Comparison of ENCODE assay signal across 8 mouse cellular contexts in genomic region chr4:111721121-111721840, GRCm38 (mm10). TPM values are rescaled to one million over a fixed set of nuclear protein-coding genes. Genes with fewer than 3 reads are reported as not detected.
DNase-seq lines count a peak whose midpoint lies in the region; ATAC-seq and TF ChIP-seq lines count a peak whose summit lies in the region.

No protein-coding gene starts in this region.

- ATAC-seq in embryonic facial prominence, embryonic 13.5 days (ENCODE audit: insufficient number of reproducible peaks, insufficient read depth, low FRiP score, low TSS enrichment, low read depth) = peak; percentile 15; the same call in 1 of the 2 replicates
- ATAC-seq in midbrain, embryonic 16.5 days = no peak

- DNase-seq in adrenal gland, postnatal 14 days = peak; percentile 39
- DNase-seq in adrenal gland, adult 2 months = no peak
- peak; percentile 23 to 29 for DNase-seq in heart, postnatal 36 days
- DNase-seq in liver, adult 2 months (ENCODE audit: extremely low read depth, low read depth, low spot score) = peak; percentile 23
- peak; percentile 63 for DNase-seq in thymus, postnatal 4 days
- DNase-seq in right cerebral cortex, postnatal 36 days (ENCODE audit: low spot score in 2 of 2) = no peak

- peak overlapping the region; percentile 84 for H3K9ac ChIP-seq in embryonic facial prominence, embryonic 13.5 days
- H3K9ac ChIP-seq in liver, adult 2 months (ENCODE audit: low read depth, low read length) = no peak overlapping the region
- 0 out of 2 replicates have a peak overlapping the region, but pooled peaks have one; percentile 14 for H3K9ac ChIP-seq in midbrain, embryonic 16.5 days (ENCODE audit: low read depth, low read length)

- WGBS in embryonic facial prominence, embryonic 13.5 days = 25% methylated on average over 4 of the region's 4 CpGs
- WGBS in liver, adult 2 months = 48% methylated on average over 4 of the region's 4 CpGs
- WGBS in midbrain, embryonic 16.5 days = 21% methylated on average over 4 of the region's 4 CpGs

- peak overlapping the region; percentile 85 for H3K27ac ChIP-seq in embryonic facial prominence, embryonic 13.5 days
- H3K27ac ChIP-seq in liver, adult 2 months (replicated peaks; ENCODE audit: insufficient read depth, low read depth, low read length) = no peak overlapping the region; the same call in 1 of the 2 replicates
- no peak overlapping the region for H3K27ac ChIP-seq in midbrain, embryonic 16.5 days (ENCODE audit: low read length)

- TF ChIP-seq POLR2A in liver, adult 2 months (IDR thresholded peaks at IDR 0.05; ENCODE audit: extremely low read depth, insufficient read depth, low read length) = no peak

- no peaks in the 10 kb centered on the region for H3K27me3 ChIP-seq in embryonic facial prominence, embryonic 13.5 days
- no peaks in the 10 kb centered on the region for H3K27me3 ChIP-seq in liver, adult 2 months (ENCODE audit: control insufficient read depth, insufficient read depth, low read length)
- no peaks in the 10 kb centered on the region for H3K27me3 ChIP-seq in midbrain, embryonic 16.5 days (ENCODE audit: control insufficient read depth, insufficient read depth, low read depth, low read length)

- H3K9me3 ChIP-seq in embryonic facial prominence, embryonic 13.5 days = no peaks in the 10 kb centered on the region
- no peaks in the 10 kb centered on the region for H3K9me3 ChIP-seq in midbrain, embryonic 16.5 days (replicated peaks; ENCODE audit: control insufficient read depth, low read length, poor library complexity, severe bottlenecking)

- H3K4me2 ChIP-seq in embryonic facial prominence, embryonic 13.5 days = peak overlapping the region; percentile 62
- peak overlapping the region; percentile 85 for H3K4me2 ChIP-seq in midbrain, embryonic 16.5 days (ENCODE audit: low read length)

- H3K4me1 ChIP-seq in embryonic facial prominence, embryonic 13.5 days = peaks cover 11% of the 10 kb centered on the region
- no peaks in the 10 kb centered on the region; the same call in 1 of the 2 replicates for H3K4me1 ChIP-seq in liver, adult 2 months (ENCODE audit: control insufficient read depth, insufficient read depth, low read length)
- H3K4me1 ChIP-seq in midbrain, embryonic 16.5 days (ENCODE audit: control insufficient read depth, insufficient read depth, low read length) = no peaks in the 10 kb centered on the region

- TF ChIP-seq CTCF in liver, adult 2 months (IDR thresholded peaks at IDR 0.05; ENCODE audit: low read depth, low read length) = no peak

- no peaks in the 10 kb centered on the region for H3K79me2 ChIP-seq in liver, adult 2 months (ENCODE audit: control insufficient read depth, insufficient read depth, low read length)

- no peaks in the 10 kb centered on the region for H3K36me3 ChIP-seq in embryonic facial prominence, embryonic 13.5 days
- no peaks in the 10 kb centered on the region for H3K36me3 ChIP-seq in liver, adult 2 months (ENCODE audit: control insufficient read depth, insufficient read depth, low read length)
- no peaks in the 10 kb centered on the region for H3K36me3 ChIP-seq in midbrain, embryonic 16.5 days (ENCODE audit: control insufficient read depth, insufficient read depth, low read length)

- intact Hi-C loops in heart, postnatal 36 days (cut with DNase I) = loop anchor here (2.0 kb wide), 1 partner anchor 34 kb away; no protein-coding TSS in a partner anchor

- H3K4me3 ChIP-seq in embryonic facial prominence, embryonic 13.5 days = peak overlapping the region; percentile 93
- H3K4me3 ChIP-seq in liver, adult 2 months (ENCODE audit: insufficient read depth, low read depth, low read length) = no peak overlapping the region
- 0 out of 2 replicates have a peak overlapping the region, but pooled peaks have one; percentile 6 for H3K4me3 ChIP-seq in midbrain, embryonic 16.5 days (ENCODE audit: low read depth, low read length)

RNA-seq across cellular contexts. Expression of gene Spata6, which starts 1.5 kb away (rescaled TPM):
- 12.2 and 20.4 TPM in 2 replicates for total RNA-seq in adrenal gland, postnatal 14 days (2021)
- 10 to 100 TPM in 1 of 2 experiments, 1 to 10 TPM in 1; 9.1 to 11.5 TPM for total RNA-seq in adrenal gland, adult 2 months (2021)
- polyA plus RNA-seq in adrenal gland, adult 2 months (2012; rRNA removed) = 56.4 and 70.4 TPM in 2 replicates
- polyA plus RNA-seq in embryonic facial prominence, embryonic 13.5 days (2015; fragmentation: Nextera tagmentation; extraction: Ambion mirVana) = 26.7 and 29.2 TPM in 2 replicates
- total RNA-seq in heart, postnatal 36 days (2021) = 1 to 10 TPM; 9.8 to 9.9 TPM
- total RNA-seq in liver, adult 2 months (2014; rRNA removed) = 2.5 and 3.6 TPM in 2 replicates
- polyA plus RNA-seq in liver, adult 2 months (2012; rRNA removed) = 0.88 and 1.8 TPM in 2 replicates
- polyA plus RNA-seq in midbrain, embryonic 16.5 days (2015; fragmentation: Nextera tagmentation; extraction: Ambion mirVana) = 14.5 and 14.9 TPM in 2 replicates

Comparison
In these comparisons a context has a peak if more than half of its experiments do, and no peak if none do; other contexts are left out.
1. DNase-seq: peak in adrenal gland, postnatal 14 days (single experiment), heart, postnatal 36 days (2 of 2), liver, adult 2 months (single experiment) and thymus, postnatal 4 days (single experiment); none in adrenal gland, adult 2 months (single experiment) and right cerebral cortex, postnatal 36 days (0 of 2).